Mouse (Mus musculus) erythroblast, embryonic 14.5 days (primary cell): ENCODE measurements around the gene Rapgefl1. TPM values are rescaled to one million over a fixed set of nuclear protein-coding genes. Genes with fewer than 3 reads are reported as not detected.
"Not testable (repeated sequence)": the region's sequence is repeated elsewhere in the genome, so short reads cannot be mapped to it uniquely, and the experiment has no call there.

ENCODE experiments used
- H3K27me3 ChIP-seq: 2 replicates; pipeline ENCODE4 v1.6.1; 2012; ENCODE audit warnings: inconsistent platforms; ENCODE audit not compliant: control insufficient read depth
- H3K36me3 ChIP-seq: 2 replicates; pipeline ENCODE4 v1.6.1; 2012; ENCODE audit warnings: mild to moderate bottlenecking, inconsistent platforms; ENCODE audit not compliant: control insufficient read depth
- H3K4me1 ChIP-seq: 2 replicates; pipeline ENCODE4 v1.6.1; 2012; ENCODE audit warnings: inconsistent platforms; ENCODE audit not compliant: control insufficient read depth
- H3K4me3 ChIP-seq: replicated peaks from 2 replicates; pipeline ENCODE3; 2012; ENCODE audit warnings: moderate library complexity, mild to moderate bottlenecking, inconsistent platforms
- H3K9me3 ChIP-seq: 2 replicates; pipeline ENCODE4 v1.6.1; 2012; ENCODE audit warnings: low read length, inconsistent platforms, mixed read lengths; ENCODE audit not compliant: control insufficient read depth
- GATA1 ChIP-seq: IDR thresholded peaks from 2 replicates; pipeline ENCODE4 v1.6.1; 2012; ENCODE audit warnings: low read length, inconsistent platforms, mixed read lengths
- TAL1 ChIP-seq: IDR thresholded peaks from 3 replicates; pipeline ENCODE4 v1.6.1; 2012; ENCODE audit warnings: low read length, inconsistent platforms, mixed read lengths
- polyA plus RNA-seq: library from polyadenylated mRNA; stranded (reverse); fragments of >175 nt; gene quantifications from 2 replicates; pipeline ENCODE4 v1.2.3, GENCODE M21; 2012

Gene Rapgefl1
- polyA plus RNA-seq, 1 experiment, result not detected

DNA sequence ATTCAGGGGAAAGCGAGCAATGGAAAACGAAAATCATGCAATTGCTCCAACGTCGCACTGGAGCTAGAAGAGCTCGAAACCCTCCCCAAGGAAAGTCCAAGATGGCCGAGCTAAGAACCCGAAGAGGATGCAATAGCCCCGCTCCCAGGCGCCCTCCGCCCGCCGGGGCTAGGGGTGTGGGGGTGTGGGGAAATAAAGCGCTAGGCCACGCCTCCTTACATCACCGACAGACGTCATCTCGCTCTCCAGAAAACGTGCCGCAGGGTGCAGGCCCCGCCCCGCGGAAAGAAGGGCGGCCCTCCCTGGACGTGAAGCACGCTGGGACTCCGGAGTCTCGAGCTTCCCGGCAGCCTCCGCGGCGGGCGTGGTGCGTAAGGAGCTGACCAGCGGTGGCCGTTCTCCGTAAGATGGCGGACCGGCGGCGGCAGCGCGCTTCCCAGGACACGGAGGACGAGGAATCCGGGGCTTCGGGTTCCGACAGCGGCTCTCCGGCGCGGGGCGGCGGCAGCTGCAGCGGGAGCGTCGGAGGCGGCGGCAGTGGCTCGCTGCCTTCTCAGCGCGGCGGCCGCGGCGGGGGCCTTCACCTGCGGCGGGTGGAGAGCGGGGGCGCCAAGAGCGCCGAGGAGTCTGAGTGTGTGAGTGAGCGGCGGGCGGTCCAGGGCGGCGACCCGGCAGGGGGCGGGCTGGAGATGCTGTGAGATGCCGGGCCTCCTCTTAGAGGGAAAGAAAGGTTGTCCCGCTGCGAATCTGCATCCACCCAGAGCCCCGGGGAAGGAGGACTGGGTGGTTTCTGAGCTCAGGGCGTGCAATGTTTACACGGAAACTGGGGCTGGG is 26.9 kb upstream of the Rapgefl1 start:
- Histone ChIP-seq H3K9me3 (peaks cover 3% of the 10 kb centered on the region), H3K4me3 (peak overlapping the region; percentile 95), H3K36me3 (peaks cover 74% of the 10 kb centered on the region), H3K4me1 (peaks cover 34% of the 10 kb centered on the region), H3K27me3 (no peaks in the 10 kb centered on the region)
- TF ChIP-seq GATA1 (no peak), TAL1 (no peak)

- Histone ChIP-seq H3K4me3 (peak overlapping the region; percentile 95), H3K27me3 (no peaks in the 10 kb centered on the region), H3K4me1 (peaks cover 34% of the 10 kb centered on the region), H3K9me3 (peaks cover 3% of the 10 kb centered on the region), H3K36me3 (peaks cover 74% of the 10 kb centered on the region)
- TF ChIP-seq TAL1, result no peak
Observed at GRCm38 (mm10) chr11:98810686-98811085, 25.9 kb upstream of the Rapgefl1 start.

GRCm38 (mm10) chr11:98816706-98817239 is 19.8 kb upstream of the Rapgefl1 start:
- Histone ChIP-seq H3K4me1 (peaks cover 5% of the 10 kb centered on the region), H3K9me3 (no peaks in the 10 kb centered on the region), H3K4me3 (no peak overlapping the region), H3K36me3 (peaks cover 97% of the 10 kb centered on the region), H3K27me3 (no peaks in the 10 kb centered on the region)
- no peak for TF ChIP-seq GATA1
- no peak for TF ChIP-seq TAL1

- TF ChIP-seq GATA1, result no peak
- TF ChIP-seq TAL1, result no peak
- Histone ChIP-seq H3K4me1 (peaks cover 21% of the 10 kb centered on the region), H3K9me3 (no peaks in the 10 kb centered on the region), H3K27me3 (no peaks in the 10 kb centered on the region), H3K36me3 (peaks cover 97% of the 10 kb centered on the region), H3K4me3 (no peak overlapping the region)
Observed at GRCm38 (mm10) chr11:98820968-98821367, 15.6 kb upstream of the Rapgefl1 start.

- peaks cover 37% of the 10 kb centered on the region for H3K4me1 ChIP-seq
- not testable (repeated sequence) for H3K27me3 ChIP-seq, H3K9me3 ChIP-seq, H3K4me3 ChIP-seq
- peaks cover 98% of the 10 kb centered on the region for H3K36me3 ChIP-seq
Observed at GRCm38 (mm10) chr11:98826071-98826470, 10.5 kb upstream of the Rapgefl1 start.

DNA sequence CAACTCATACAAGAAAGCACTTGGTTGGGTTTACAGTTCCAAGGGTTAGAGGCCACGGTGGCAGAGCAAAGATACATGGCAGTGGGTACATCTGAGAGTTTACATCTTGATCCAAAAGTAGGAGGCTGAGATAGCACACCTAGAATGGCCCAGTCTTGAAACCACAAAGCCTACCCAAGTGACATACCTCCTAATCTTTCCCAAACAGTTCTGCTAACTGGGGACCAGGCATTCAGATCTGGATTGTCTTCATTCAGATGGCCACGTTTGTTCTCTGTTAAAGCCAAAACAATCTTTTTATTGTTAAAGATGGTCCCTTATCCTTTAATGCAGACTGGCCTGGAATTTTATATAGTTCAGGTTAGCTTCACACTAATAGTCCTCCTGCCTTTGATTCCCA is 8.7 kb upstream of the Rapgefl1 start:
- peaks cover 98% of the 10 kb centered on the region for H3K36me3 ChIP-seq
- H3K4me3 ChIP-seq, result no peak overlapping the region
- peaks cover 37% of the 10 kb centered on the region for H3K4me1 ChIP-seq
- H3K27me3 ChIP-seq, result no peaks in the 10 kb centered on the region
- H3K9me3 ChIP-seq, result no peaks in the 10 kb centered on the region
- TF ChIP-seq GATA1 (no peak), TAL1 (no peak)

DNA sequence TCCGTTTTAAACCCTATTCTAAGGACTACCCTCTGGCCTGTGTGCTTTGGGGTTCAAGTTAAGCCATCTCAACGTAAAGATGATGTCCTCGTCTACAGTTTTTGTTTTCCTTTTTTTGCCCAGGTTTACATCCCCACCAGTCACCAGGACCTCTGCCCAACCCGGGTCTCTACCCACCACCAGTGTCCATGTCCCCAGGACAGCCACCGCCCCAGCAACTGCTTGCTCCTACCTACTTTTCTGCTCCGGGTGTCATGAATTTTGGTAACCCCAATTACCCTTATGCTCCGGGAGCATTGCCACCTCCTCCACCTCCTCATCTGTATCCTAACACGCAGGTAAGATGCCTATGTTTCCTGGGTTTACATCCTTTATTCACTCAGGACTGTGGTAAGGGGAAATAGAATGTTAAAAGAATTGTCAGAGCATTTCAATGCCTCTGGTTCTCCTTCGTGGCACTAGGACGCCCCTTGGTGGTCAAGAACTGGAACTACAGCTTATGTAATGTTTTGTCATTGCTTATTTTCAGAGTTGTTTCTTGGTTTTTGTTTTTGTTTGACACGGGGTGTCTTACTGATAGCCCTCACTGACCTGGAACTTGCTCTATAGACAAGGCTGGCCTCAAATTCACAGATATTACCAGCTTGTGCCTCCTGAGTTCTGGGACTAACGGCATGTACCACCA is 7.4 kb upstream of the Rapgefl1 start:
- TF ChIP-seq TAL1, result no peak
- TF ChIP-seq GATA1, result no peak
- Histone ChIP-seq H3K27me3 (no peaks in the 10 kb centered on the region), H3K36me3 (peaks cover 99% of the 10 kb centered on the region), H3K4me3 (no peak overlapping the region), H3K4me1 (peaks cover 32% of the 10 kb centered on the region), H3K9me3 (no peaks in the 10 kb centered on the region)

- H3K4me1 ChIP-seq, result peaks cover 27% of the 10 kb centered on the region
- no peaks in the 10 kb centered on the region for H3K27me3 ChIP-seq
- no peak overlapping the region for H3K4me3 ChIP-seq
- TF ChIP-seq GATA1 (no peak), TAL1 (no peak)
- H3K9me3 ChIP-seq, result no peaks in the 10 kb centered on the region
- H3K36me3 ChIP-seq, result peaks cover 99% of the 10 kb centered on the region
Observed at GRCm38 (mm10) chr11:98829875-98830274, 6.7 kb upstream of the Rapgefl1 start.

GRCm38 (mm10) chr11:98835296-98835695 is 1.3 kb upstream of the Rapgefl1 start:
- Histone ChIP-seq H3K27me3 (peaks cover 37% of the 10 kb centered on the region), H3K4me3 (no peak overlapping the region), H3K36me3 (peaks cover 47% of the 10 kb centered on the region), H3K4me1 (peaks cover 19% of the 10 kb centered on the region), H3K9me3 (no peaks in the 10 kb centered on the region)
- TF ChIP-seq TAL1 (no peak), GATA1 (no peak)
